Mouse (Mus musculus) E14TG2a.4 (cell line): ENCODE results near the gene Arpp21.

Source experiments
- H3K27me3 ChIP-seq: 2 replicates; pipeline ENCODE4 v1.6.1; 2014; ENCODE audit warnings: low read length, control low read depth; ENCODE audit not compliant: insufficient read depth
- H3K36me3 ChIP-seq: 2 replicates; pipeline ENCODE4 v1.6.1; 2014; ENCODE audit warnings: low read length, control low read depth; ENCODE audit not compliant: insufficient read depth
- H3K4me1 ChIP-seq: replicated peaks from 2 replicates; pipeline ENCODE4 v1.6.1; 2014; ENCODE audit warnings: low read depth, low read length, control low read depth
- H3K4me3 ChIP-seq: replicated peaks from 2 replicates; pipeline ENCODE4 v1.5.1; 2014; ENCODE audit warnings: mild to moderate bottlenecking, low read length
- H3K9me3 ChIP-seq: 2 replicates; pipeline ENCODE4 v1.6.1; 2014; ENCODE audit warnings: low read length, control low read depth
- CTCF ChIP-seq: conservative IDR thresholded peaks from 2 replicates; pipeline ENCODE4 v1.5.1; 2014; ENCODE audit warnings: low read length
- NANOG ChIP-seq: IDR thresholded peaks from 2 replicates; pipeline ENCODE4 v1.6.1; 2014; ENCODE audit warnings: borderline replicate concordance, low read length, mixed read lengths
- POU5F1 ChIP-seq: IDR thresholded peaks from 2 replicates; pipeline ENCODE4 v1.6.1; 2014; ENCODE audit warnings: low read length, borderline replicate concordance

Arpp21 gene

GRCm38 (mm10) chr9:112152762-112153161, 83.0 kb downstream of the Arpp21 start:
- TF ChIP-seq CTCF (no peak), NANOG (no peak), POU5F1 (no peak)
- no peaks in the 10 kb centered on the region for H3K27me3 ChIP-seq
- no peak overlapping the region for H3K4me3 ChIP-seq
- H3K9me3 ChIP-seq, result no peaks in the 10 kb centered on the region
- no peaks in the 10 kb centered on the region for H3K4me1 ChIP-seq
- no peaks in the 10 kb centered on the region for H3K36me3 ChIP-seq

GRCm38 (mm10) chr9:112151177-112151576, 84.6 kb downstream of the Arpp21 start:
- TF ChIP-seq CTCF (no peak), POU5F1 (no peak), NANOG (no peak)
- Histone ChIP-seq H3K9me3 (no peaks in the 10 kb centered on the region), H3K27me3 (no peaks in the 10 kb centered on the region), H3K4me3 (no peak overlapping the region), H3K4me1 (no peaks in the 10 kb centered on the region), H3K36me3 (no peaks in the 10 kb centered on the region)

DNA sequence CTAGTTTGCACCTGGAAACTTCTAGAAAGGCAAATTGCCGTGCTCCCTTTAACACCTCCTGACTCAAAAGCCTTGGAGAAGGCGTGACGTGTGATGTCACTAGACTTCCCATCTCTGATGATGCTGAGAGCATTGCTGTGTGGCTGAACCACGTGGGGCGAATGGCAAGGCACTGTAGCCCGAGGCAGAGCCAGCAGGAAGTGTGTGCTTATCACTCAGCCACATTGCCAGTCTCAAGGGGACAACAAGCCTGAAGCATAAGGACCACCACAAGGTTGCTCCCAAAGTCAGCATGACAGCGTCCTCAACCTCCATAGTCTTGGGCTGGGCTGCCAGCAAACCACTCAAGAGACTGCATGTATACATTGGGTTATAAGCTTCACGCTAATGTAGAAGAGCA, 95.1 kb downstream of the Arpp21 start:
- TF ChIP-seq POU5F1 (no peak), CTCF (no peak)
- Histone ChIP-seq H3K9me3 (no peaks in the 10 kb centered on the region), H3K4me3 (no peak overlapping the region), H3K4me1 (no peaks in the 10 kb centered on the region), H3K27me3 (no peaks in the 10 kb centered on the region), H3K36me3 (no peaks in the 10 kb centered on the region)

GRCm38 (mm10) chr9:112137820-112138219, 97.9 kb downstream of the Arpp21 start:
- H3K4me3 ChIP-seq, result no peak overlapping the region
- H3K27me3 ChIP-seq, result no peaks in the 10 kb centered on the region
- H3K4me1 ChIP-seq, result no peaks in the 10 kb centered on the region
- TF ChIP-seq NANOG, result no peak
- TF ChIP-seq POU5F1, result no peak
- no peak for TF ChIP-seq CTCF
- H3K36me3 ChIP-seq, result no peaks in the 10 kb centered on the region
- no peaks in the 10 kb centered on the region for H3K9me3 ChIP-seq

DNA sequence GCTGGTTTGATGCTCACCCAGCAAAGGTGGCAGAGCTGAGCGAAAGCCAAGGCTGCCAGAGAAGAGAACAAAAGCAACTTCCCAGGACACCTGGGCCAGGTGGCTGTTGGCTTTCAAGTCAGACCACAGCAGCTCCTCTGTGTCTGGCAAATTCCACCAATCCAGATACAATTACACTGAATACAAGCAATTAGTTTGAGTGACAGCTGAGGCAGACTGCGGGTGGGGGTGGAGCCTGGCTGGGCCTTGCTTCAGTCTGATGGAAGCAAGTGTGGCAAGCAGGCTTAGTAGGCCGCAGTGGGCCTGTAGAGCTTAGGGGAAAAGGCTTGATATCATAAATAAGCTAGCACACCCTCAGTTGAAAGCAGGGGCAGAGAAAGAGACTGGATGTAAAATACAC, 104.9 kb downstream of the Arpp21 start:
- H3K4me1 ChIP-seq, result no peaks in the 10 kb centered on the region
- H3K27me3 ChIP-seq, result peaks cover 2% of the 10 kb centered on the region; the same call in 1 of the 2 replicates
- H3K4me3 ChIP-seq, result no peak overlapping the region
- no peak for TF ChIP-seq POU5F1
- TF ChIP-seq CTCF, result no peak
- no peak for TF ChIP-seq NANOG
- no peaks in the 10 kb centered on the region for H3K36me3 ChIP-seq
- H3K9me3 ChIP-seq, result no peaks in the 10 kb centered on the region

DNA sequence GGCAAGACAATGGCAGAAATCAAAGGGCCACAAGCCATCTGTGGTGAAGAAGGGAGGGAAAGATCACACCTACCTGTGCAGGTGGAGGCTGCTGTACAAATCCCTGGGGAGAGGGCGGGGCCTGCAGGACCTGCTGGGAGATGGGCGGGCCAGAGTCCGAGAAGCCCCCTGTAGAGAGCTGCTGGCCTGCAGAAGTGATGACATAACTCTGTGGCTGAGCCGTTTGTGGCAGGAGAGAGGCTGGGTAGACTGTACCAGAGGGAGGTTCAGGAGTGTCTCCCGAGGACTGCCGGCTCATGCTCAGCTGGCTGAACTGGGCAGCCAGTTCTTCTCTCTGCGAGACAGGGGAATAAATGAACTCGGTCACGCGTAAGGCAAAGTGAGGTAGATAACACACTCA, 111.1 kb downstream of the Arpp21 start:
- peaks cover 29% of the 10 kb centered on the region for H3K27me3 ChIP-seq
- H3K36me3 ChIP-seq, result no peaks in the 10 kb centered on the region
- peaks cover 10% of the 10 kb centered on the region; the same call in 1 of the 2 replicates for H3K9me3 ChIP-seq
- TF ChIP-seq NANOG, result no peak
- no peak for TF ChIP-seq POU5F1
- TF ChIP-seq CTCF, result no peak
- no peak overlapping the region for H3K4me3 ChIP-seq
- peaks cover 6% of the 10 kb centered on the region for H3K4me1 ChIP-seq

- peaks cover 11% of the 10 kb centered on the region for H3K4me1 ChIP-seq
- H3K4me3 ChIP-seq, result no peak overlapping the region
- no peaks in the 10 kb centered on the region for H3K36me3 ChIP-seq
- TF ChIP-seq CTCF (no peak), NANOG (no peak), POU5F1 (no peak)
- peaks cover 10% of the 10 kb centered on the region; the same call in 1 of the 2 replicates for H3K9me3 ChIP-seq
- H3K27me3 ChIP-seq, result peaks cover 33% of the 10 kb centered on the region
These were observed 111.6 kb downstream of the Arpp21 start for GRCm38 (mm10) chr9:112124184-112124583.

- H3K4me1 ChIP-seq, result peaks cover 19% of the 10 kb centered on the region
- peaks cover 10% of the 10 kb centered on the region; the same call in 1 of the 2 replicates for H3K9me3 ChIP-seq
- no peak for TF ChIP-seq CTCF
- no peak for TF ChIP-seq NANOG
- TF ChIP-seq POU5F1, result no peak
- H3K4me3 ChIP-seq, result no peak overlapping the region
- H3K36me3 ChIP-seq, result no peaks in the 10 kb centered on the region
- H3K27me3 ChIP-seq, result peaks cover 40% of the 10 kb centered on the region
These were observed 112.3 kb downstream of the Arpp21 start for GRCm38 (mm10) chr9:112123421-112123828.

- Histone ChIP-seq H3K4me1 (peaks cover 31% of the 10 kb centered on the region), H3K27me3 (peaks cover 60% of the 10 kb centered on the region), H3K4me3 (no peak overlapping the region), H3K36me3 (no peaks in the 10 kb centered on the region), H3K9me3 (no peaks in the 10 kb centered on the region)
- TF ChIP-seq POU5F1 (no peak), CTCF (no peak), NANOG (no peak)
These were observed 116.2 kb downstream of the Arpp21 start for GRCm38 (mm10) chr9:112119535-112119934.
